Mouse (Mus musculus): ENCODE data around the gene Ndufs5.

DNA sequence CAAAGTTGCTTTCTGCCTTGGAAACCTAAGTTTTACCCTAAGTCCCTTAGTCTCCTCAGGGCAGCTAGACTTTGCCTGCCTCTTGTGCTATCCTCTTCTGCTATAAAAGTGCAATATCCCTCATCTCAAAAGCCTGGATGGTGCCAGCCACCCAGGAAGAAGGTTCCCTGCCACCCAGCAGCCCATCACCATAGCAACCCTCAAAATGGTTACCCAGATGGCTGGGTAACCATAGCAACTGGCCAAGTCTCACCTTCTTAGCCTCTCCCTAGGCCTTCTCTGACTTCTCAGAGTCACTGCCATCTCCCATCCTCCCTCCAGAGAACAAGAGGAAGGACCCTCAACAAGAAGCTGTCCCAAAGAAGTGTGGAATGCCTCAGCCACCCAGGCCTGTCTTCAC lies 47.4 kb downstream of the Ndufs5 start:
- no peak for TF ChIP-seq CTCF (IDR thresholded peaks at IDR 0.05; ENCODE audit: insufficient read depth, low read length)
- TF ChIP-seq POLR2A (IDR thresholded peaks at IDR 0.05; ENCODE audit: borderline replicate concordance, extremely low read depth, low read depth, low read length): no peak

All from lung, adult 2 months (tissue).